Mouse (Mus musculus): ENCODE data around the gene Golgb1. TPM values are rescaled to one million over a fixed set of nuclear protein-coding genes. Genes with fewer than 3 reads are reported as not detected.

Gene Golgb1
- polyA plus RNA-seq, 1 experiment from 2014 or later: 91.7 TPM

- no peaks in the 10 kb centered on the region for H3K36me3 ChIP-seq
- no peak overlapping the region for H3K4me3 ChIP-seq
- no peak overlapping the region for H3K4me2 ChIP-seq
- no peaks in the 10 kb centered on the region for H3K27me3 ChIP-seq
- WGBS: 25% methylated on average over 4 of the region's 4 CpGs
- ATAC-seq (ENCODE audit: low read depth): no peak
- no peak overlapping the region for H3K9ac ChIP-seq
- H3K4me1 ChIP-seq (replicated peaks): no peaks in the 10 kb centered on the region
- H3K27ac ChIP-seq (replicated peaks): no peak overlapping the region
- H3K9me3 ChIP-seq: no peaks in the 10 kb centered on the region
Measured at GRCm38 (mm10) chr16:36951029-36951428, 76.1 kb downstream of the Golgb1 start.

DNA sequence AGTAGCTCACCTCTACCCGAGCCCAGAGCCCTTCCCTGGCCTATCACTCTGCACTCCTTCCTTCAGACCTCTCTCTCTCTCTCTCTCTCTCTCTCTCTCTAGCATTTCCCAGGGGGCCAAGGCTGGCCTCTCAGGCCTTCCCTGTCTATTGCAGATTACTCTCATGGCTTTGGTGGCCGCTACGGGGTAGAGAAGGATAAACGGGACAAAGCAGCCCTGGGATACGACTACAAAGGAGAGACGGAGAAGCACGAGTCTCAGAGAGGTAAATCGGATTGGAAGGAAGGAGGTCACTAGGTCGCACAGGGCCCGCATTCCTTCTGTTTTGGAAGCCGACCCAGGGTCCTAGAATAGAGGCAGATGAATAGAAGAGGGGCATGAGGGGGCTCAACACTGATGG lies 80.2 kb downstream of the Golgb1 start:
- no peak overlapping the region for H3K9ac ChIP-seq
- no peak overlapping the region for H3K27ac ChIP-seq (replicated peaks)
- 68% methylated on average over 11 of the region's 11 CpGs for WGBS
- H3K27me3 ChIP-seq: no peaks in the 10 kb centered on the region
- H3K4me3 ChIP-seq: no peak overlapping the region
- H3K4me1 ChIP-seq (replicated peaks): no peaks in the 10 kb centered on the region
- no peaks in the 10 kb centered on the region for H3K36me3 ChIP-seq
- no peak for ATAC-seq (ENCODE audit: low read depth)
- H3K4me2 ChIP-seq: no peak overlapping the region
- no peaks in the 10 kb centered on the region for H3K9me3 ChIP-seq

DNA sequence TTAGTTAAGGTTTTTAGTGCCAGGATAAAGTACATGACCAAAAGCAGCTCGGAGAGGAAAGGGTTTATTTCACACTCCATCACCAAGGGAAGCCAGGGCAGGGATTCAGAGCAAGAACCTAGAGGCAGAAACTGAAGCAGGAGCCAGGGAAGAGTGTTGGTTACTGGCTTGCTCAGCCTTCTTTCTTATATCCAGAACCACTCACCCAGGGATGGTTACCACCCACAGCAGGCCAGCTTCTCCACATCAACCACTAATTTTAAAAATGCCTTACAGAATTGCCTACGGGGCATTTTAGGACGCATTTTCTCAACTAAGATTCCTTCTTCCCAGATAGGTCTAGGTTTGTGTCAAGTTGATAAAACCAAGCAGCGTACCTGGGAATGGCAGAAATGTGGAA lies 88.5 kb downstream of the Golgb1 start:
- ATAC-seq (ENCODE audit: low read depth): no peak
- Histone ChIP-seq H3K4me3 (no peak overlapping the region), H3K9ac (no peak overlapping the region), H3K9me3 (no peaks in the 10 kb centered on the region), H3K4me2 (no peak overlapping the region), H3K27ac (replicated peaks) (no peak overlapping the region), H3K36me3 (no peaks in the 10 kb centered on the region), H3K4me1 (replicated peaks) (no peaks in the 10 kb centered on the region), H3K27me3 (no peaks in the 10 kb centered on the region)
- WGBS: 90% methylated on average over 4 of the region's 4 CpGs

DNA sequence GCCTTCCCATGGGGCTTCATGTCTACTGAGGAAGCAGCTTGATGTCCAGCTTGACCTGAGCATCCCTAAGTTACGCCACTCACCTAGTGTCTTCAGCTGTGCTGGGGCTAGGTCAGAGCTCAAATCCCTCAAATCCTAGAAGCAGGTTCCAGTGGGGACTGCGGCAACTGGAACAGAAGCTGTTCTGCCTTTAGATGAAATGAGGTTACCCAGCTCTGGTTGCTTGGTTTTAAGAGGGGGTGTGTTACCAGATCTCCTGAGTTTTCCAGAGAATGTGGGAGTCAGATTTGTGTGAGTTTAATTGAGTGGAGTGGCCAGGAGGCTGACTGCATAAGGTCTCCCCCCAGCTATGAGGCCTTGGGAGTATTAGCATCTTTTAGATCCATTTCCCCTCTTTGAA lies 104.2 kb downstream of the Golgb1 start:
- Histone ChIP-seq H3K27ac (replicated peaks) (no peak overlapping the region), H3K9ac (no peak overlapping the region), H3K4me3 (no peak overlapping the region), H3K36me3 (no peaks in the 10 kb centered on the region), H3K4me1 (replicated peaks) (no peaks in the 10 kb centered on the region), H3K9me3 (no peaks in the 10 kb centered on the region), H3K4me2 (no peak overlapping the region), H3K27me3 (no peaks in the 10 kb centered on the region)
- WGBS: 94% methylated on average over 2 of the region's 2 CpGs
- no peak for ATAC-seq (ENCODE audit: low read depth)

Other genes starting within 250 kb of the Golgb1 start
- 1.6 and 1.9 TPM in 2 replicates for gene Cd86, start 209.1 kb upstream of the Golgb1 start, polyA plus RNA-seq (2015; fragmentation: Nextera tagmentation; extraction: Ambion mirVana)
- not detected in 2 replicates for gene Ildr1, start 181.2 kb upstream of the Golgb1 start, polyA plus RNA-seq (2015; fragmentation: Nextera tagmentation; extraction: Ambion mirVana)
- 13.4 and 13.6 TPM in 2 replicates for gene Slc15a2, start 90.2 kb upstream of the Golgb1 start, polyA plus RNA-seq (2015; fragmentation: Nextera tagmentation; extraction: Ambion mirVana)
- gene Iqcb1, start 46.8 kb upstream of the Golgb1 start, polyA plus RNA-seq (2015; fragmentation: Nextera tagmentation; extraction: Ambion mirVana): 59.3 and 67.2 TPM in 2 replicates
- 0.48 and 0.77 TPM in 2 replicates for gene Eaf2, start 137 bp upstream of the Golgb1 start, polyA plus RNA-seq (2015; fragmentation: Nextera tagmentation; extraction: Ambion mirVana)
- 3.0 and 3.8 TPM in 2 replicates for gene Hcls1, start 59.8 kb downstream of the Golgb1 start, polyA plus RNA-seq (2015; fragmentation: Nextera tagmentation; extraction: Ambion mirVana)
- gene Fbxo40, start 115.3 kb downstream of the Golgb1 start, polyA plus RNA-seq (2015; fragmentation: Nextera tagmentation; extraction: Ambion mirVana): 0.06 TPM in 1 of 2 replicates, not detected in the other
- gene Polq, start 136.6 kb downstream of the Golgb1 start, polyA plus RNA-seq (2015; fragmentation: Nextera tagmentation; extraction: Ambion mirVana): 3.5 and 4.2 TPM in 2 replicates

Measured in neural tube, embryonic 13.5 days (tissue).